Mouse (Mus musculus) B cell, adult 2 months (primary cell): Measurements from ENCODE around the gene Dtl.
"Not testable (repeated sequence)": the region's sequence is repeated elsewhere in the genome, so short reads cannot be mapped to it uniquely, and the experiment has no call there.

Experiments
- DNase-seq, 2 experiments: peaks; one replicate each; pipeline ENCODE4 v3.0.0; 2022

The Dtl gene

GRCm38 (mm10) chr1:191517969-191518368 lies 57.4 kb downstream of the Dtl start:
- DNase-seq = no peak

- no peak for DNase-seq
Observed at GRCm38 (mm10) chr1:191517056-191517455, 58.3 kb downstream of the Dtl start.

- DNase-seq = not testable (repeated sequence)
Observed at GRCm38 (mm10) chr1:191516351-191516750, 59.0 kb downstream of the Dtl start.

- DNase-seq = no peak
Observed at GRCm38 (mm10) chr1:191513195-191513594, 62.1 kb downstream of the Dtl start.

GRCm38 (mm10) chr1:191512383-191512782 lies 63.0 kb downstream of the Dtl start:
- DNase-seq = no peak

- DNase-seq = peak; percentile 47 to 52
Observed at GRCm38 (mm10) chr1:191511503-191511902, 63.8 kb downstream of the Dtl start.

GRCm38 (mm10) chr1:191509865-191510264 lies 65.5 kb downstream of the Dtl start:
- no peak for DNase-seq

- no peak for DNase-seq
Observed at GRCm38 (mm10) chr1:191509131-191509530, 66.2 kb downstream of the Dtl start.

- no peak for DNase-seq
Observed at GRCm38 (mm10) chr1:191506791-191507190, 68.6 kb downstream of the Dtl start.

- DNase-seq = no peak
Observed at GRCm38 (mm10) chr1:191499666-191500065, 75.7 kb downstream of the Dtl start.

- DNase-seq = no peak
Observed at GRCm38 (mm10) chr1:191498271-191498955, 76.9 kb downstream of the Dtl start.

- no peak for DNase-seq
Observed at GRCm38 (mm10) chr1:191496676-191497075, 78.7 kb downstream of the Dtl start.

- no peak for DNase-seq
Observed at GRCm38 (mm10) chr1:191495051-191495467, 80.3 kb downstream of the Dtl start.

GRCm38 (mm10) chr1:191494303-191494655 lies 81.1 kb downstream of the Dtl start:
- no peak for DNase-seq

- DNase-seq = no peak
Observed at GRCm38 (mm10) chr1:191493476-191494302, 81.7 kb downstream of the Dtl start.

- no peak for DNase-seq
Observed at GRCm38 (mm10) chr1:191490446-191490845, 84.9 kb downstream of the Dtl start.
